Mouse (Mus musculus) C2C12 (cell line): ENCODE data around the gene Cdc73. TPM values are rescaled to one million over a fixed set of nuclear protein-coding genes. Genes with fewer than 3 reads are reported as not detected.

Experiments used
- H3K27me3 ChIP-seq: one replicate; pipeline ENCODE4 v1.6.1; 2011; ENCODE audit not compliant: control insufficient read depth, insufficient read depth, insufficient read length
- H3K36me3 ChIP-seq: one replicate; pipeline ENCODE4 v1.6.1; 2011; ENCODE audit not compliant: control insufficient read depth, insufficient read depth
- H3K4me3 ChIP-seq: one replicate; pipeline ENCODE4 v1.5.1; 2011; ENCODE audit warnings: mild to moderate bottlenecking, control low read depth; ENCODE audit not compliant: poor library complexity, insufficient read depth, severe bottlenecking
- H3K79me2 ChIP-seq: one replicate; pipeline ENCODE4 v1.6.1; 2011; ENCODE audit not compliant: control insufficient read depth, insufficient read depth
- H3K79me3 ChIP-seq: one replicate; pipeline ENCODE4 v1.6.1; 2011; ENCODE audit warnings: low read depth, control low read depth
- H3ac ChIP-seq: one replicate; pipeline ENCODE3; 2011; ENCODE audit warnings: low read depth; ENCODE audit not compliant: control insufficient read depth, insufficient read length
- CEBPB ChIP-seq: IDR thresholded peaks from one replicate; pipeline ENCODE4 v1.6.1; 2011; ENCODE audit warnings: low read depth, mild to moderate bottlenecking, control low read depth, moderate library complexity
- CTCF ChIP-seq: IDR thresholded peaks from one replicate; pipeline ENCODE4 v1.5.1; 2011; ENCODE audit not compliant: control insufficient read depth, insufficient read depth, insufficient read length
- FOSL1 ChIP-seq: IDR thresholded peaks from one replicate; pipeline ENCODE4 v1.8.0; 2011; ENCODE audit warnings: mild to moderate bottlenecking, low read length; ENCODE audit not compliant: poor library complexity, insufficient read depth, severe bottlenecking
- MAX ChIP-seq: IDR thresholded peaks from one replicate; pipeline ENCODE4 v1.6.1; 2011; ENCODE audit warnings: mild to moderate bottlenecking, control low read depth
- MYOD1 ChIP-seq: IDR thresholded peaks from one replicate; pipeline ENCODE4 v1.6.1; 2011; ENCODE audit warnings: low read depth; ENCODE audit not compliant: control insufficient read depth, insufficient read length
- MYOG ChIP-seq: IDR thresholded peaks from one replicate; pipeline ENCODE4 v1.6.1; 2011; ENCODE audit not compliant: control insufficient read depth, insufficient read length; ENCODE audit errors: extremely low read depth
- USF1 ChIP-seq: IDR thresholded peaks from one replicate; pipeline ENCODE4 v1.6.1; 2011; ENCODE audit warnings: low read depth, mild to moderate bottlenecking, control low read depth, moderate library complexity
- polyA plus RNA-seq: library from polyadenylated mRNA; unstranded; fragments of >200 nt; fragmentation: generic; extraction: Trizol; gene quantifications from one replicate; pipeline ENCODE4 v1.2.1, GENCODE M21; 2012; ENCODE audit warnings: missing spikeins

The Cdc73 gene
- polyA plus RNA-seq, 1 experiment: 17.4 TPM

DNA sequence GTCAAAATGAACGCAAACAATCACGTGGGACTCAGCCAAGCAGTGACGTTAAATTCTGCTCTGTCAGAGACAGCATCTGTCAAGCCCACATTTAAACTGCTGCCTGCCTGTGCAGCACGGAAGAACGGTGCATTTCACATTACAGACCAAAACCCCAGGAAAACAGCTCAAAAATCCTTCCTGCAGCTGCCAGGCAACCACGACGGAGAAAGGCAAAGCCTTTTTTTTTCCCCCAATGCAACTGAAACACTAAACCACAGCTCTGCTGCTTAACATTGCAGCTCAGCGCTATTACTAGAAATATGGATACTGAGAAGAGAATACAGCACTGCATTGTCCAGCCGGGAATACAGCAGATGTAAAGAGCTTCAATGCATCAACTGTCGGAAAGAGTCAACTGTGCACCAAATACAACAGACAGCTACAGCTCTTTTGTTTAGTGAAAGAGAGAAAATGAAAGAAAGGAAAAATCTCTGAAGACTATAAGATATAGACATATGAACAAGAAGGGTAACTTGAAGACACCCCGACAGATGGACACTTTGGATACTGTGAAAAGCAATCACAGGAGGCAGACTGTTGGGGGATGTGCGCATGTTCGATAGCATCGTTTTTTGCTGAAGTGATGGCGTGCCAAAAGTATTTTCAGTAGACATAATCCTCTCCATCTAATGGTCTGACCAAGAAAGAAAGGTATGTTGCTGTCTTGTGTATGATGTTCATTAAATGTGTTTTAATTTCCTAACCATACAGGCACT lies 61.9 kb downstream of the Cdc73 start, which contains the start of gene B3galt2:
TSS of gene B3galt2 (plus strand) at position 15 of the 758 bp plus-strand sequence.
- TF ChIP-seq MAX: no peak
- no peak within 1 kb of the TSS for H3K4me3 ChIP-seq
- H3K79me3 ChIP-seq: peaks cover 5% of the 10 kb centered on the region

DNA sequence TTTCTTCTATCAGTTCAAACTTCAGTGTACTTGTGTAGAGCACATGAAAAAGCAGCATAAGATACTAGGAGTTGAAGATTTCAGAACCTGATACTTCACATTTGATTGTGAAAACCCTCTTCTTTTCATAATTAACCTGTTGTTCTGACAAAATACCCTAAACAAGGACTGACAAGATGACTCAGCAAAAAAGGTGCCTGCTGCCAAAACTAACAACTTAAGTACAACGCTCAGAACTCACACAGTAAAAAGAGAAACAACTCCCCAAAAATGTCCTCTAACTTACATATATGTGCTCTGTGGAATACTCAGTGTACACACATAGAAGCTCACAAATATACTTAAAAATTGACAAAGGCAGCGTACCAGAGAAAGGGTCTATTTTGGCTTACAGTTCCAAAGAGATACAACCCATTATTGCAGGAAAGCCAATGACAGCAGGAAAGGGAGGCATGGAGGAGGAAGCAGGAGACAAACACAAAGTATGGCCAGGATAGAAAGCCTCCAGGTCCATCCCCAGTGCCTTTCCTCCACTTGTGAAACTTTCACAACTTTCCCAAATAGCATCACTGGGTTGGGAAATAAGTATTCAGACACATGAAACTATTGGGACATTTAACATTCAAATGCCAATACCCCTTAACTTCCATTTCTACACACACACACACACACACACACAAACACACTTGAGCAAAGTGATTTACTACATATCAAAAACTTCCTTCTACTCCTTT lies 69.7 kb downstream of the Cdc73 start:
- H3K27me3 ChIP-seq: no peaks in the 10 kb centered on the region
- TF ChIP-seq MYOG: no peak
- TF ChIP-seq MAX: no peak
- TF ChIP-seq MYOD1: no peak
- TF ChIP-seq FOSL1: no peak
- no peak for TF ChIP-seq CTCF
- no peak for TF ChIP-seq CEBPB
- TF ChIP-seq USF1: no peak
- no peak overlapping the region for H3ac ChIP-seq
- no peak overlapping the region for H3K4me3 ChIP-seq
- H3K36me3 ChIP-seq: peaks cover 25% of the 10 kb centered on the region
- H3K79me2 ChIP-seq: no peaks in the 10 kb centered on the region
- H3K79me3 ChIP-seq: no peaks in the 10 kb centered on the region

More for the DNA sequence above, 61.9 kb downstream of the Cdc73 start, which contains the start of gene B3galt2:
- Histone ChIP-seq H3K36me3 (peaks cover 7% of the 10 kb centered on the region), H3K79me2 (peaks cover 13% of the 10 kb centered on the region), H3K27me3 (no peaks in the 10 kb centered on the region), H3ac (no peak within 1 kb of the TSS)

DNA sequence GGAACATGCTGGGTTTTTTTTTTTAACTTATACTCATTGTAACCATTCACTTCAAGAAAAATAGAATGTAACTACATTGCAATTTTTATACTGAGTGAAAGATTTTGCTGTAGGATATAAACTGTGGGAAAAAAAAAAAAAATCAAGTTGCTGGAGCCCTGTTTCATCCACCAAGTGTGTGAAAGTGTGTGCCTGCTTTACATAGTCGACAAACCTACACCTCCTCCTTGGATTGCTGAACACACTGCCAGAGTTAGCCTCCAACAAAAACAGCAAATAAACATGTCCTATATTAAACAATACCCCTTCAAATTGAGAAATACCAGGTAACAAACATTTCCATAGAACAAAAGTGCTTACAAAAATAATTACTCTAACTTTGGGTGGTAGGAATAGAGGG lies 70.3 kb downstream of the Cdc73 start:
- H3K36me3 ChIP-seq: peaks cover 25% of the 10 kb centered on the region
- H3K79me3 ChIP-seq: no peaks in the 10 kb centered on the region
- no peaks in the 10 kb centered on the region for H3K79me2 ChIP-seq
- no peak overlapping the region for H3ac ChIP-seq
- H3K27me3 ChIP-seq: no peaks in the 10 kb centered on the region
- no peak for TF ChIP-seq CEBPB
- no peak for TF ChIP-seq CTCF
- TF ChIP-seq USF1: no peak
- no peak for TF ChIP-seq MYOD1
- no peak for TF ChIP-seq FOSL1
- TF ChIP-seq MYOG: no peak
- H3K4me3 ChIP-seq: no peak overlapping the region

DNA sequence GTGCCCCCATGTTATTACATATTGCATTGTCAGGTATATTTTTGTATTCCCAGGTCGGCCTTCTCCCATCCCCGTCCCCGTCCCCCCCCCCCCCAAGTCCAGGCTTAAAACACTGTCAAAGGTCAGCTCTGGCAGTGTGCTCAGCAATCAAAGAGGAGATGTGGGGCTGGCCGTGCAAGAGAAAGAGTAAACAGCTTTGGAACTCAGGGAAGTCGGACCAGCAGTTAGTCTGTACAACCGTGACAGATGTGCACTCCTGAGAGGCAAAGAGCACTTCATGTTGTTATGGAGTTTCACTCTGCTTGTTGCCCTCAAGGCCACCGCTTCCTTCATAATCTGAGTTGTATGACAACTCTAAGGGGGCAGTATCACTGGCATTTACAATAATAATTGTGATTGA lies 71.4 kb downstream of the Cdc73 start:
- H3K4me3 ChIP-seq: no peak overlapping the region
- TF ChIP-seq MAX (no peak), USF1 (no peak), CEBPB (no peak), CTCF (no peak), FOSL1 (no peak), MYOD1 (no peak), MYOG (no peak)
- no peaks in the 10 kb centered on the region for H3K79me2 ChIP-seq
- no peaks in the 10 kb centered on the region for H3K79me3 ChIP-seq
- H3K36me3 ChIP-seq: peaks cover 28% of the 10 kb centered on the region
- H3ac ChIP-seq: no peak overlapping the region
- H3K27me3 ChIP-seq: no peaks in the 10 kb centered on the region

DNA sequence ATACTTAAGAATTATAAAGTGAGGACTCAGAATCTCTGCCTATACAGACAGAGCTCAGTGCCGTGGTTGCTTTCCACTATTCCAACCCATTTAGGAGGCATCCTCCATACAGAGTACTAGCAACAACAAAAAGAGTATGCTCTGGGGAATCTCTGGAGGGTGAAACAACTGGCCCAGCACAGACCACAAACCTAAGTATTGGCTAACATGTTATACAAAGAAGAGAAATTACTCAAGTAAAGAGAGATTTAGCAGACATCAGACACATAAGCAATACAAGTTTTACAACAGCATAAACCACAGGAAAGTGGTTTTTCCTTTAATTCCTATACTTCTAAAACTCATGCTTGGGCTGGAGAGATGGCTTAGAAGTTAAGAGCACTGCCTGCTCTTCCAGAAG lies 80.1 kb downstream of the Cdc73 start:
- H3K4me3 ChIP-seq: no peak overlapping the region
- no peaks in the 10 kb centered on the region for H3K27me3 ChIP-seq
- TF ChIP-seq MAX: no peak
- no peak for TF ChIP-seq CEBPB
- TF ChIP-seq FOSL1: no peak
- no peak for TF ChIP-seq CTCF
- TF ChIP-seq MYOD1: no peak
- no peak for TF ChIP-seq MYOG
- TF ChIP-seq USF1: no peak
- no peaks in the 10 kb centered on the region for H3K79me3 ChIP-seq
- peaks cover 49% of the 10 kb centered on the region for H3K36me3 ChIP-seq
- no peak overlapping the region for H3ac ChIP-seq
- H3K79me2 ChIP-seq: no peaks in the 10 kb centered on the region

DNA sequence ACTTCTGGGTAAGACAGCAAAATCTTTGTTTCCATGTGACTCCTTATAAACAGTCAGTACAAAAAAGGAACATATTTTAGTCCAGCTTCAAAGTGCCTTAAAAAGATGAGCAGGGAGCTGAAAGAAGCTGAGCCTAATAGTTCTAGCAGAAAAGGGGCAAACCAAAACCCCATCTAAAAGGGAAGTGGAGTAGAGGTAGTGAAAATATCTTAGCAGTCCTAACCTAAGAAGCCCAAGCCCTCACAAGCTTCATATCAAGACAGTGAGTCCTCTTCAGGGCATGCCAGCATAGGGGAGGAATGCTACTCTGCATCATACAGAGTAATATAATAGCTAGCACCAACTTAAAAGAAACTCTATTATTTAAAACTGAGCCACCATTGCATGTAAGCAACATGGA lies 80.8 kb downstream of the Cdc73 start:
- Histone ChIP-seq H3K27me3 (no peaks in the 10 kb centered on the region), H3K4me3 (no peak overlapping the region), H3K79me2 (no peaks in the 10 kb centered on the region), H3K36me3 (peaks cover 51% of the 10 kb centered on the region), H3ac (no peak overlapping the region), H3K79me3 (no peaks in the 10 kb centered on the region)
- TF ChIP-seq USF1: no peak
- no peak for TF ChIP-seq MYOG
- no peak for TF ChIP-seq MYOD1
- TF ChIP-seq CEBPB: no peak
- no peak for TF ChIP-seq MAX
- no peak for TF ChIP-seq CTCF
- no peak for TF ChIP-seq FOSL1
